Mouse (Mus musculus) macrophage (primary cell): ENCODE measurements around the gene Acy3. TPM values are rescaled to one million over a fixed set of nuclear protein-coding genes. Genes with fewer than 3 reads are reported as not detected.
"Not testable (repeated sequence)": the region's sequence is repeated elsewhere in the genome, so short reads cannot be mapped to it uniquely, and the experiment has no call there.

ENCODE experiments used
- H3K27ac ChIP-seq: fragments of 350-480 bp; formaldehyde crosslinking; 2 replicates; pipeline ENCODE4 v1.9.0; 2021
- H3K36me3 ChIP-seq: fragments of 350-480 bp; formaldehyde crosslinking; 2 replicates; pipeline ENCODE4 v1.9.0; 2021; ENCODE audit errors: inconsistent target
- H3K4me3 ChIP-seq: fragments of 350-480 bp; formaldehyde crosslinking; 2 replicates; pipeline ENCODE4 v1.9.0; 2021; ENCODE audit errors: inconsistent target
- H3K79me2 ChIP-seq: fragments of 350-480 bp; formaldehyde crosslinking; 2 replicates; pipeline ENCODE4 v1.9.0; 2021; ENCODE audit errors: inconsistent target
- WGBS: methylation state at CpG from one replicate; pipeline ENCODE4 v1.1.7; 2026; ENCODE audit warnings: inconsistent platforms; ENCODE audit not compliant: missing documents; 5-methylcytosine and 5-hydroxymethylcytosine counted together
- polyA plus RNA-seq: library from polyadenylated mRNA; stranded (reverse); fragments of 250-400 nt; gene quantifications from 3 replicates; pipeline ENCODE4 v1.2.4, GENCODE M21; 2018; ENCODE audit warnings: inconsistent platforms

The Acy3 gene
- polyA plus RNA-seq, 1 experiment from 2014 or later: 0.47 TPM

GRCm38 (mm10) chr19:4033742-4034141 lies 47.4 kb downstream of the Acy3 start:
- 86% methylated on average over 5 of the region's 5 CpGs for WGBS
- no peak overlapping the region for H3K4me3 ChIP-seq
- H3K36me3 ChIP-seq: no peaks in the 10 kb centered on the region
- no peaks in the 10 kb centered on the region for H3K79me2 ChIP-seq
- no peak overlapping the region for H3K27ac ChIP-seq

DNA sequence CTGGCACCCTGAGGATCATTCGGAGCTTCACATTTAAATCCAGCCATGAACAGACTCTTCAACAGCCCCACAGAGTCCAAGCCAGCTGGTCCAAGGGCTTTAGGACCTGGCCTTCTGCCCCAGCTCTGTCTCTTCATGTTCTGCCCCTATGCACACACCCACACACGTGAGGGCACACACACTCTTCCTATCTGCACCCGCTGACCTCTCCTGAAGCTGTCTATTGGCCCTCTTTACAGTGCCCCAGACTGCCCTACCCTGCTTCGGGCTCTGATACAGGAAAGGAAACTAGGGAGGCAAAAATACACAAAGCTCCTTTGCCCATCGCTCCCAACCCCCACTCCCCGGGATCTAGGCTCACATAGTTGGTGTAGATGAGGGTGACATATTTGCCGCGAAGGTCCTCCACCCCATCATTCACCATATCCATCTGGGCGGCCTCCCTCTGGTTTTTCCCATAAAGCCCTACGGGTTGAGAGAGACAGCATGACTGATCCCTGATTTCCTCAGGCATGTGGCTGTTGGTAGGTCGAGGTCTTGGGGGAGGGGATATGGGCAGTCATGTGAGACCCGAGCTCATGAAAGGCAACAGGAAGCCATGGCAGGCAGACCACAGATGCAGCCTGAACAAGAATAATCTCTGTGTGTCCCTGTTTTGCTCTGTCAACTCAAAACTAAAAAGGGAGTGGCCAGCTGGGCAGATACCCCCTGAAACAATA lies 50.1 kb downstream of the Acy3 start:
- H3K36me3 ChIP-seq: no peaks in the 10 kb centered on the region
- no peaks in the 10 kb centered on the region for H3K79me2 ChIP-seq
- H3K27ac ChIP-seq: no peak overlapping the region
- no peak overlapping the region for H3K4me3 ChIP-seq
- WGBS: 85% methylated on average over 12 of the region's 12 CpGs

GRCm38 (mm10) chr19:4037154-4037787 lies 50.9 kb downstream of the Acy3 start:
- not testable (repeated sequence) for H3K36me3 ChIP-seq, H3K79me2 ChIP-seq, H3K27ac ChIP-seq
- 35% methylated on average over 7 of the region's 8 CpGs for WGBS
- peak overlapping the region; percentile 8; the same call in 1 of the 2 replicates for H3K4me3 ChIP-seq

DNA sequence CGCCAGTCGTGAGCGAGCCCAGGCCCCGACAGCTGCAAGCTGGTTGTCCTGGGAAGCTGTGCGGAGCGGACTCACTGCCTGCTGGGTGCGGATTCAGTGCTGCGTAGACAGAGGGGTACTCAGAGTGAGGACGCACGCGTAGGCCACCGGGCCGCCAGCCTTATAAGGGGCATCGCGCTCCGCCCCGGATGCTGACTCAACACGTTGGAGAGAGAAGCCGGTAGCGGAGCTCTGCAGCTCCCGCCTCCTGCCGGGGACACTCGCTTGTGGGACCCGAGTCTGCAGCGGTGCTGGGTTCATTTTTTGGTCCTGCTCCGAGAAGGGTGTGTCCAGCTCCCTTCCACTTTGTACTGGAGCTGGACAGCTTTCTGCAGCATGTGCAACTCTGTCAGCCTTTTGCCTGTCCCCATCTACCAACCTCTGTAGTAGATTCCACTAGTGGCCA lies 51.4 kb downstream of the Acy3 start, which contains the start of gene Gstp1:
Gene Gstp1 (minus strand): TSS at position 198 of the 445 bp plus-strand sequence.
- WGBS: 5% methylated on average over 26 of the region's 26 CpGs
- H3K36me3 ChIP-seq: no peaks in the 10 kb centered on the region
- H3K27ac ChIP-seq: no peak within 1 kb of the TSS
- H3K79me2 ChIP-seq: no peaks in the 10 kb centered on the region
- peak within 1 kb of the TSS; percentile 8; the same call in 1 of the 2 replicates for H3K4me3 ChIP-seq

Other genes starting within 250 kb of the Acy3 start
- gene Kmt5b, start 219.1 kb upstream of the Acy3 start, polyA plus RNA-seq: 16.2 to 28.8 TPM (median 20.6 TPM) in 3 replicates
- 11.1 to 17.8 TPM (median 15.8 TPM) in 3 replicates for gene Chka, start 134.8 kb upstream of the Acy3 start, polyA plus RNA-seq
- gene Tcirg1, start 79.4 kb upstream of the Acy3 start, polyA plus RNA-seq: 359 to 665 TPM (median 410 TPM) in 3 replicates
- 65.9 to 103 TPM (median 95.7 TPM) in 3 replicates for gene Ndufs8, start 73.8 kb upstream of the Acy3 start, polyA plus RNA-seq
- gene Aldh3b1, start 56.8 kb upstream of the Acy3 start, polyA plus RNA-seq: 57.7 to 77.8 TPM (median 67.9 TPM) in 3 replicates
- 421 to 814 TPM (median 651 TPM) in 3 replicates for gene Unc93b1, start 51.4 kb upstream of the Acy3 start, polyA plus RNA-seq
- gene Aldh3b3, start 27.9 kb upstream of the Acy3 start, polyA plus RNA-seq: not detected in 3 replicates
- gene Aldh3b2, start 14.2 kb upstream of the Acy3 start, polyA plus RNA-seq: not detected in 3 replicates
- gene Tbx10, start 6.2 kb downstream of the Acy3 start, polyA plus RNA-seq: not detected in 3 replicates
- gene Nudt8, start 14.0 kb downstream of the Acy3 start, polyA plus RNA-seq: 6.9 to 10.7 TPM (median 7.0 TPM) in 3 replicates
- 0.07 to 0.19 TPM (median 0.13 TPM) in 3 replicates for gene Gm49405, start 14.1 kb downstream of the Acy3 start, polyA plus RNA-seq
- 0.20 to 0.33 TPM in 2 of 3 replicates, not detected in the other for gene Doc2g, start 16.7 kb downstream of the Acy3 start, polyA plus RNA-seq
- 35.8 to 43.3 TPM (median 39.0 TPM) in 3 replicates for gene Ndufv1, start 26.2 kb downstream of the Acy3 start, polyA plus RNA-seq
- 6.2 to 20.1 TPM (median 8.6 TPM) in 3 replicates for gene Gstp1, start 51.4 kb downstream of the Acy3 start, polyA plus RNA-seq
- gene Gstp2, start 59.5 kb downstream of the Acy3 start, polyA plus RNA-seq: not detected in 3 replicates
- gene Gstp3, start 73.0 kb downstream of the Acy3 start, polyA plus RNA-seq: not detected in 3 replicates
- gene Cabp2, start 95.0 kb downstream of the Acy3 start, polyA plus RNA-seq: not detected in 3 replicates
- gene Cdk2ap2, start 110.6 kb downstream of the Acy3 start, polyA plus RNA-seq: 16.7 to 37.3 TPM (median 23.1 TPM) in 3 replicates
- gene Pitpnm1, start 113.4 kb downstream of the Acy3 start, polyA plus RNA-seq: 12.8 to 30.4 TPM (median 14.2 TPM) in 3 replicates
- gene Aip, start 139.3 kb downstream of the Acy3 start, polyA plus RNA-seq: 80.9 to 169 TPM (median 84.6 TPM) in 3 replicates
- not detected in 3 replicates for gene Gpr152, start 153.2 kb downstream of the Acy3 start, polyA plus RNA-seq
- not detected in 3 replicates for gene Cabp4, start 157.5 kb downstream of the Acy3 start, polyA plus RNA-seq
- 252 to 368 TPM (median 357 TPM) in 3 replicates for gene Coro1b, start 162.0 kb downstream of the Acy3 start, polyA plus RNA-seq
- gene Ptprcap, start 167.0 kb downstream of the Acy3 start, polyA plus RNA-seq: 0.28 to 0.53 TPM (median 0.41 TPM) in 3 replicates
- gene Rps6kb2, start 176.8 kb downstream of the Acy3 start, polyA plus RNA-seq: 13.6 to 29.6 TPM (median 18.4 TPM) in 3 replicates
- 0.62 to 1.00 TPM (median 0.77 TPM) in 3 replicates for gene Carns1, start 188.9 kb downstream of the Acy3 start, polyA plus RNA-seq
- gene Tbc1d10c, start 204.7 kb downstream of the Acy3 start, polyA plus RNA-seq: 0.25 to 0.60 TPM (median 0.41 TPM) in 3 replicates
- 375 to 413 TPM (median 395 TPM) in 3 replicates for gene Ppp1ca, start 205.5 kb downstream of the Acy3 start, polyA plus RNA-seq
- 16.0 to 22.9 TPM (median 16.7 TPM) in 3 replicates for gene Rad9a, start 215.1 kb downstream of the Acy3 start, polyA plus RNA-seq
- gene Clcf1, start 227.7 kb downstream of the Acy3 start, polyA plus RNA-seq: 0.10 to 0.21 TPM (median 0.17 TPM) in 3 replicates
- gene AC109138.7, start 227.8 kb downstream of the Acy3 start, polyA plus RNA-seq: not detected in 3 replicates
- gene Pold4, start 245.3 kb downstream of the Acy3 start, polyA plus RNA-seq: 33.8 to 76.3 TPM (median 47.8 TPM) in 3 replicates